Mouse (Mus musculus): ENCODE data around the gene Ftl1. TPM values are rescaled to one million over a fixed set of nuclear protein-coding genes. Genes with fewer than 3 reads are reported as not detected.
A peak's percentile ranks its signal among the peaks of the same experiment; 100 is the strongest.

Ftl1 gene
- total RNA-seq, 1 experiment from 2014 or later: 599 TPM

DNA sequence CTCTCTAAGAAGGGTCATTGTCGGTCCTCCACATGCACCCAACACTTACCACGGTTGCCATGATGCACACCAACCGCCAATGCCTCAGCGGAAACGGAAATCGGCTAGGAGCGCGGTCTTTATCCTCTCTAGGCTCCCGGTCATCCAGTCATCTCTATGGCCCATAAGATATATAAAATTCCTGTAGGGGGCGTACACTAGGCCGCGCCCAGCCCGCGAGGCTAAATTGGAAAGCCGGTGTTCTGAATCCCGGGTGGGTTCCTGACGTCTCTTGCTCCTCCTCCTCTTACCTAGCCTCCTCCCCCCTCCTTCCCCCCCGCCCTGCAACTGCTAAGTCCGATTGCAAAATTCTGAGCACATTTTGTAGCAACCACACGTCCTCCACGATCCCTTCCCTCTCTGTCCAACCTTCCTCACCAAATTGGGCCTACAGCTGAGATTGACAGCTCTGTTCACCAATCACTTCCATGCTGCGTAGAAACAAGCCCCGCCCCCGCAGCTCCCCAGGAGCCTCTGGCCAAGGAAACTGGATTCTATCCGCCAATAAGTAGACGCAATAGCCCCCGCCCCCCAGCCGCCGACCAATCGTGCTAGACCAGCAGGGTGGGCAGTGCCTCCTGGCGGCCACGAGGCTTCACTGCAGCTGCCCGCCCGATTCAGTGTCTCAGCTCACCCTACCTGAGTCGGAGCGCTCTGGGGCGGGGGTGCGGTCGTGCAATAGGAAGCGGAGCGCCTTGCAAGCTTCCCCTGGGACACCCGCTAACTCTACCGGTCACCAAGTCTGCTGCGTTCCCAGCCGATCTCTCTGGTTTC lies 25.3 kb downstream of the Ftl1 start, which contains the start of gene Gys1:
Gene Gys1 (plus strand): TSS at position 642 of the 813 bp plus-strand sequence.
- ATAC-seq (replicated peaks in 1 of 2; ENCODE audit: insufficient read depth in 1 of 2, low FRiP score in 2 of 2, low TSS enrichment in 1 of 2, low read depth in 1 of 2, poor library complexity in 2 of 2, severe bottlenecking in 2 of 2): peak; percentile 92

GRCm38 (mm10) chr7:45433835-45434202 lies 25.9 kb downstream of the Ftl1 start:
- ATAC-seq (replicated peaks in 1 of 2; ENCODE audit: insufficient read depth in 1 of 2, low FRiP score in 2 of 2, low TSS enrichment in 1 of 2, low read depth in 1 of 2, poor library complexity in 2 of 2, severe bottlenecking in 2 of 2): no peak

DNA sequence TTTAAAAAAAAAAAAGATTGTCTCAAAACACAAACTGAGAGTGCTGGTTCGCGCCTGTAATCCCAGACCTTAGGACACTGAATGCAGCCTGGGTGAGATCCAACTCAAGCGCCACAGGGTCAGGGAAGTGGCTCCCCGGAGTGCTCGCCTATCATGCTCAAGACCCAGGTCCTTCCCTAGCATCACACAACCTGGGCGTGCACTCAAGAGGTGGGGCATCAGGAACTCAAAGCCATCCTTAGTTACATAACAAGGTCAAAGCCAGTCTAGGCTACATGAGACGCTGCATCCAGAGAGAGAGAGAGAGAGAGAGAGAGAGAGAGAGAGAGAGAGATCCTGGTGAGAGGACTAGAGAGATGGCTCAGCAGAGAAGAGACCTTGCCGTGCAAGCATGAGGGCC lies 33.1 kb downstream of the Ftl1 start:
- no peak for ATAC-seq (replicated peaks in 1 of 2; ENCODE audit: insufficient read depth in 1 of 2, low FRiP score in 2 of 2, low TSS enrichment in 1 of 2, low read depth in 1 of 2, poor library complexity in 2 of 2, severe bottlenecking in 2 of 2)

- no peak for ATAC-seq (replicated peaks in 1 of 2; ENCODE audit: insufficient read depth in 1 of 2, low FRiP score in 2 of 2, low TSS enrichment in 1 of 2, low read depth in 1 of 2, poor library complexity in 2 of 2, severe bottlenecking in 2 of 2)
Observed at GRCm38 (mm10) chr7:45421194-45421593, 38.5 kb downstream of the Ftl1 start.

DNA sequence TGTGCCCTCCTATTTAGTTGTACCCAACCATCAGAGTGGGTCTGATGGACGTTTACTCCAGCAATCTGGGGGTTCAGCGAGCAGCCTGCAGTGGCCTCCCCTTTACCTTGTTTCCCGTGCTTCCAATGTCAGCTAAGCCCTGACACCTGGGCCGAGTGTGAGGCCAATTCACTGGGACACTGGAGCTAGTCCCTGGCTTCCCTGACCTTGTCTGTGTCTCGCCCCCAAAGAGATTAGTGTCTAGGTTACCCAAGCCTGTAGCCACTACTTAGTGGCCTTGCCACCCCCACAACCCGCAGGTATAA lies 39.1 kb downstream of the Ftl1 start, which contains the start of gene Lhb:
Gene Lhb (plus strand): TSS at position 206 of the 305 bp plus-strand sequence.
- ATAC-seq (replicated peaks in 1 of 2; ENCODE audit: insufficient read depth in 1 of 2, low FRiP score in 2 of 2, low TSS enrichment in 1 of 2, low read depth in 1 of 2, poor library complexity in 2 of 2, severe bottlenecking in 2 of 2): no peak

GRCm38 (mm10) chr7:45419859-45420614 lies 39.6 kb downstream of the Ftl1 start:
- ATAC-seq (replicated peaks in 1 of 2; ENCODE audit: insufficient read depth in 1 of 2, low FRiP score in 2 of 2, low TSS enrichment in 1 of 2, low read depth in 1 of 2, poor library complexity in 2 of 2, severe bottlenecking in 2 of 2): no peak

GRCm38 (mm10) chr7:45417962-45418492 lies 41.7 kb downstream of the Ftl1 start:
- ATAC-seq (replicated peaks in 1 of 2; ENCODE audit: insufficient read depth in 1 of 2, low FRiP score in 2 of 2, low TSS enrichment in 1 of 2, low read depth in 1 of 2, poor library complexity in 2 of 2, severe bottlenecking in 2 of 2): 0 out of 4 replicates have a peak, but pooled peaks of 1 of the 2 experiments have one; percentile 19

DNA sequence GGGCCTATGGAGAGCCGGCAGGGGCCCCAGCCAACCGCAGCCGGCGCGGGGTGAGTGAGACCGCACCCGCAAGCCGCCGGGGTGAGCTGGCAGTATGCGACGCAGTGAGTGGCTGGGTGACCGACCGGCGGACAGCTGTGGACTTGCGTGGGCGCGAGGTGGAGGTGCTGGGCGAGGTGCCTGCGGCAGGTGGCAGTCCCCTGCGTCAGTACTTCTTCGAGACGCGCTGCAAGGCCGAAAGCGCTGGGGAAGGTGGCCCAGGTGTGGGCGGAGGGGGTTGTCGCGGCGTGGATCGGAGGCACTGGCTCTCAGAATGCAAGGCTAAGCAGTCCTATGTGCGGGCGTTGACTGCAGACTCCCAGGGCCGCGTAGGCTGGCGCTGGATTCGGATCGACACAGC lies 44.0 kb downstream of the Ftl1 start:
- ATAC-seq (replicated peaks in 1 of 2; ENCODE audit: insufficient read depth in 1 of 2, low FRiP score in 2 of 2, low TSS enrichment in 1 of 2, low read depth in 1 of 2, poor library complexity in 2 of 2, severe bottlenecking in 2 of 2): peak; percentile 30 to 41; a peak in 1 of 4 replicates

DNA sequence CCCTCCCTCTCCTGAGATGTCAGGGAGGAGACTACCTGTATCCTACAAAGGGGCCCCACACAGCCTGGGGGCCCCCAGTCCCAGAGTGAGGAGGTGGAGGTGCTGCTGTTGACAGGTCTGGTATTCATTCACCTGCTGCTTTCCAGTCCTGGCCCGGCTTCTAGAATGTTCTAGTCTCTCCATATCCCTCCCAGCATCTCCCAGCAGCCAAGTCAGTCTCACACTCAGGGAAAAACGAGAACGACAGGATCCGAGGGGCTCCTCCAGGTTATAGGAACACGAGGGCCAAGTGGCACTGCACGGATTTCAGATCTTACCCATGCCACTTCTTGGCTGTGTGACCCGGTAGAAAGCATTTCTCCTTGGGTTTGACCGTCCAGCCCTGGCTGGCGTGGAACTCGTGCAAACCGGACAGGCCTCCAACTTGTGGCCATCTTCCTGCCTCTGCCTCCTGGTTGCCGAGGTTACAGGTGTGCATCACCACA lies 44.9 kb downstream of the Ftl1 start:
- no peak for ATAC-seq (replicated peaks in 1 of 2; ENCODE audit: insufficient read depth in 1 of 2, low FRiP score in 2 of 2, low TSS enrichment in 1 of 2, low read depth in 1 of 2, poor library complexity in 2 of 2, severe bottlenecking in 2 of 2)

GRCm38 (mm10) chr7:45413864-45414739 lies 45.6 kb downstream of the Ftl1 start:
- ATAC-seq (replicated peaks in 1 of 2; ENCODE audit: insufficient read depth in 1 of 2, low FRiP score in 2 of 2, low TSS enrichment in 1 of 2, low read depth in 1 of 2, poor library complexity in 2 of 2, severe bottlenecking in 2 of 2): 0 out of 4 replicates have a peak, but pooled peaks of 1 of the 2 experiments have one; percentile 15

- no peak for ATAC-seq (replicated peaks in 1 of 2; ENCODE audit: insufficient read depth in 1 of 2, low FRiP score in 2 of 2, low TSS enrichment in 1 of 2, low read depth in 1 of 2, poor library complexity in 2 of 2, severe bottlenecking in 2 of 2)
Observed at GRCm38 (mm10) chr7:45413113-45413863, 46.4 kb downstream of the Ftl1 start, which contains the start of gene Ntf5. Gene Ntf5, plus strand, starts transcription at chr7:45413695.

- no peak for ATAC-seq (replicated peaks in 1 of 2; ENCODE audit: insufficient read depth in 1 of 2, low FRiP score in 2 of 2, low TSS enrichment in 1 of 2, low read depth in 1 of 2, poor library complexity in 2 of 2, severe bottlenecking in 2 of 2)
Observed at GRCm38 (mm10) chr7:45412421-45412820, 47.3 kb downstream of the Ftl1 start.

- ATAC-seq (replicated peaks in 1 of 2; ENCODE audit: insufficient read depth in 1 of 2, low FRiP score in 2 of 2, low TSS enrichment in 1 of 2, low read depth in 1 of 2, poor library complexity in 2 of 2, severe bottlenecking in 2 of 2): no peak
Observed at GRCm38 (mm10) chr7:45409497-45410163, 50.1 kb downstream of the Ftl1 start.

DNA sequence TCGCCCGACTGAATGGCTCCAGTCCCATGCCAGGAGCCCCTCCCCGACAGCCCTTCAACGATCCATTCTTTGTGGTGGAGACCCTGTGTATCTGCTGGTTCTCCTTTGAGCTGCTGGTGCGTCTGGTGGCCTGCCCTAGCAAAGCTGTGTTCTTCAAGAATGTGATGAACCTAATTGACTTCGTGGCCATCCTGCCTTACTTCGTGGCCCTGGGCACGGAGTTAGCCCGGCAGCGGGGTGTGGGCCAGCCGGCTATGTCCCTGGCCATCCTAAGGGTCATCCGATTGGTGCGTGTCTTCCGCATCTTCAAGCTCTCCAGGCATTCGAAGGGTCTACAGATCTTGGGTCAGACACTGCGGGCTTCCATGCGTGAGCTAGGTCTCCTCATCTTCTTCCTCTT lies 50.7 kb downstream of the Ftl1 start:
- no peak for ATAC-seq (replicated peaks in 1 of 2; ENCODE audit: insufficient read depth in 1 of 2, low FRiP score in 2 of 2, low TSS enrichment in 1 of 2, low read depth in 1 of 2, poor library complexity in 2 of 2, severe bottlenecking in 2 of 2)

GRCm38 (mm10) chr7:45408351-45408750 lies 51.3 kb downstream of the Ftl1 start:
- ATAC-seq (replicated peaks in 1 of 2; ENCODE audit: insufficient read depth in 1 of 2, low FRiP score in 2 of 2, low TSS enrichment in 1 of 2, low read depth in 1 of 2, poor library complexity in 2 of 2, severe bottlenecking in 2 of 2): no peak

Measured in hematopoietic stem cell, adult 5-6 weeks (primary cell).